8 mouse cellular contexts compared by ENCODE assay signal in genomic region chr1:133470242-133471025, GRCm38 (mm10). TPM values are rescaled to one million over a fixed set of nuclear protein-coding genes. Genes with fewer than 3 reads are reported as not detected.
DNase-seq lines count a peak whose midpoint lies in the region; ATAC-seq and TF ChIP-seq lines count a peak whose summit lies in the region.
"Had no signal": no experiment of that assay in that cellular context is flagged by ENCODE, and none has a peak within 500 bp of the region (broad histone marks: within the 10 kb centered on the region; RNA-seq: fewer than 3 reads in every experiment).

No protein-coding gene starts in this region.

- no peak for TF ChIP-seq CTCF in lung, postnatal 0 days (IDR thresholded peaks at IDR 0.05)
- no peak for TF ChIP-seq CTCF in heart, postnatal 0 days (IDR thresholded peaks at IDR 0.05; ENCODE audit: low read depth)
- TF ChIP-seq CTCF in small intestine, adult 2 months (IDR thresholded peaks at IDR 0.05; ENCODE audit: extremely low read depth, insufficient read length, insufficient replicate concordance, low read depth, low read length) = no peak

- no peaks in the 10 kb centered on the region for H3K27me3 ChIP-seq in lung, postnatal 0 days (replicated peaks; ENCODE audit: insufficient read depth, low read length)
- no peaks in the 10 kb centered on the region for H3K27me3 ChIP-seq in heart, postnatal 0 days (ENCODE audit: control insufficient read depth, insufficient read depth, low read length)
- no peaks in the 10 kb centered on the region for H3K27me3 ChIP-seq in small intestine, adult 2 months (ENCODE audit: control insufficient read depth, insufficient read depth, low read length)
- H3K27me3 ChIP-seq: embryonic facial prominence, embryonic 12.5 days had no signal

- no peak for TF ChIP-seq POLR2A in small intestine, adult 2 months (IDR thresholded peaks at IDR 0.05; ENCODE audit: low read depth, low read length)

- no peak overlapping the region for H3K27ac ChIP-seq in lung, postnatal 0 days (ENCODE audit: low read length)
- peak overlapping the region; percentile 80 for H3K27ac ChIP-seq in heart, postnatal 0 days (ENCODE audit: low read depth)
- peak overlapping the region; percentile 18 for H3K27ac ChIP-seq in small intestine, adult 2 months (ENCODE audit: insufficient read depth, low read depth, low read length)
- H3K27ac ChIP-seq: embryonic facial prominence, embryonic 12.5 days had no signal

- 54% methylated on average over 10 of the region's 10 CpGs for WGBS in lung, postnatal 0 days
- 37% methylated on average over 10 of the region's 10 CpGs for WGBS in heart, postnatal 0 days
- 79% methylated on average over 10 of the region's 10 CpGs for WGBS in small intestine, adult 2 months

- no peaks in the 10 kb centered on the region for H3K4me1 ChIP-seq in lung, postnatal 0 days (ENCODE audit: insufficient read depth, low read depth, low read length)
- peaks cover 5% of the 10 kb centered on the region for H3K4me1 ChIP-seq in heart, postnatal 0 days (ENCODE audit: control insufficient read depth, insufficient read depth)
- no peaks in the 10 kb centered on the region; the same call in 1 of the 2 replicates for H3K4me1 ChIP-seq in small intestine, adult 2 months (ENCODE audit: control insufficient read depth, insufficient read depth, insufficient read length, low read length)
- H3K4me1 ChIP-seq: embryonic facial prominence, embryonic 12.5 days had no signal

- H3K9me3 ChIP-seq in lung, postnatal 0 days (ENCODE audit: low read length) = no peaks in the 10 kb centered on the region
- H3K9me3 ChIP-seq in heart, postnatal 0 days (replicated peaks; ENCODE audit: control insufficient read depth, low read length) = no peaks in the 10 kb centered on the region
- H3K9me3 ChIP-seq: embryonic facial prominence, embryonic 12.5 days had no signal

- no peak for TF ChIP-seq EP300 in lung, postnatal 0 days (IDR thresholded peaks at IDR 0.05)
- TF ChIP-seq EP300 in heart, postnatal 0 days (IDR thresholded peaks at IDR 0.05; ENCODE audit: low read depth) = no peak

- DNase-seq in lung, postnatal 0 days (ENCODE audit: low spot score) = peak; percentile 50
- no peak for DNase-seq in lung, postnatal 14 days
- peak; percentile 98 for DNase-seq in heart, adult 11 months
- DNase-seq in heart, postnatal 0 days (ENCODE audit: low spot score) = peak; percentile 57
- no peak for DNase-seq in cerebellum, postnatal 14 days
- no peak for DNase-seq in frontal cortex, postnatal 25 days (ENCODE audit: low spot score in 2 of 2)

- peak; percentile 70 for ATAC-seq in lung, postnatal 0 days
- peak; percentile 56 for ATAC-seq in heart, postnatal 0 days (ENCODE audit: insufficient read depth, low read depth)

- no peak overlapping the region for H3K4me3 ChIP-seq in lung, postnatal 0 days (ENCODE audit: low read depth, low read length)
- no peak overlapping the region for H3K4me3 ChIP-seq in heart, postnatal 0 days (ENCODE audit: low read depth, low read length)
- no peak overlapping the region for H3K4me3 ChIP-seq in small intestine, adult 2 months (ENCODE audit: low read depth, low read length)
- H3K4me3 ChIP-seq: embryonic facial prominence, embryonic 12.5 days had no signal

- H3K9ac ChIP-seq in lung, postnatal 0 days (replicated peaks; ENCODE audit: low read depth) = no peak overlapping the region
- H3K9ac ChIP-seq in heart, postnatal 0 days (replicated peaks; ENCODE audit: low read depth, low read length) = 0 out of 2 replicates have a peak overlapping the region, but pooled peaks have one; percentile 23
- H3K9ac ChIP-seq: embryonic facial prominence, embryonic 12.5 days had no signal

- no peak overlapping the region for H3K4me2 ChIP-seq in lung, postnatal 0 days (replicated peaks; ENCODE audit: low read depth, low read length)
- H3K4me2 ChIP-seq in heart, postnatal 0 days (ENCODE audit: low read depth, low read length) = no peak overlapping the region
- H3K4me2 ChIP-seq: embryonic facial prominence, embryonic 12.5 days had no signal

- no peaks in the 10 kb centered on the region for H3K36me3 ChIP-seq in lung, postnatal 0 days (ENCODE audit: insufficient read depth, low read length)
- H3K36me3 ChIP-seq in heart, postnatal 0 days (replicated peaks; ENCODE audit: control insufficient read depth, insufficient read depth, low read length) = no peaks in the 10 kb centered on the region
- no peaks in the 10 kb centered on the region for H3K36me3 ChIP-seq in small intestine, adult 2 months (ENCODE audit: control insufficient read depth, insufficient read depth, low read length)
- H3K36me3 ChIP-seq: embryonic facial prominence, embryonic 12.5 days had no signal

RNA-seq across cellular contexts. Expression of gene Sox13, which starts 46.3 kb away (rescaled TPM):
- polyA plus RNA-seq in lung, postnatal 0 days (2015; fragmentation: Nextera tagmentation; extraction: Ambion mirVana) = 13.8 and 14.8 TPM in 2 replicates
- 8.5 and 17.9 TPM in 2 replicates for total RNA-seq in heart, postnatal 0 days (2014; rRNA removed; ENCODE audit: low replicate concordance)
- 3.0 and 3.3 TPM in 2 replicates for polyA plus RNA-seq in heart, postnatal 0 days (2015; fragmentation: Nextera tagmentation; extraction: Ambion mirVana)
- polyA plus RNA-seq in small intestine, adult 2 months (2012; rRNA removed) = 46.7 and 189 TPM in 2 replicates

Comparison
In these comparisons a context has a peak if more than half of its experiments do, and no peak if none do; other contexts are left out.
1. DNase-seq: peak in lung, postnatal 0 days (single experiment), heart, adult 11 months (single experiment) and heart, postnatal 0 days (single experiment); none in lung, postnatal 14 days (single experiment), cerebellum, postnatal 14 days (0 of 2) and frontal cortex, postnatal 25 days (0 of 2).